Mouse (Mus musculus) fibroblast of lung, adult 2 months (primary cell): Measurements from ENCODE around the gene Mcfd2.

Source experiments
- DNase-seq: peaks from one replicate; pipeline ENCODE4 v3.0.0-alpha.2; 2011; ENCODE audit warnings: low read depth

The Mcfd2 gene

GRCm38 (mm10) chr17:87236725-87237650 lies 28.7 kb downstream of the Mcfd2 start:
- DNase-seq: peak; percentile 27

- no peak for DNase-seq
Measured at GRCm38 (mm10) chr17:87235019-87235418, 30.7 kb downstream of the Mcfd2 start.

- no peak for DNase-seq
Measured at GRCm38 (mm10) chr17:87227878-87228277, 37.9 kb downstream of the Mcfd2 start.

GRCm38 (mm10) chr17:87226079-87226640 lies 39.6 kb downstream of the Mcfd2 start:
- no peak for DNase-seq

GRCm38 (mm10) chr17:87225384-87225783 lies 40.4 kb downstream of the Mcfd2 start:
- no peak for DNase-seq

- no peak for DNase-seq
Measured at GRCm38 (mm10) chr17:87224461-87224860, 41.3 kb downstream of the Mcfd2 start.

- DNase-seq: no peak
Measured at GRCm38 (mm10) chr17:87219456-87219855, 46.3 kb downstream of the Mcfd2 start.

- DNase-seq: no peak
Measured at GRCm38 (mm10) chr17:87214523-87214922, 51.2 kb downstream of the Mcfd2 start.

GRCm38 (mm10) chr17:87210525-87210924 lies 55.2 kb downstream of the Mcfd2 start:
- DNase-seq: no peak

GRCm38 (mm10) chr17:87206885-87207284 lies 58.9 kb downstream of the Mcfd2 start:
- DNase-seq: no peak
